20 mouse cellular contexts compared by ENCODE assay signal in the genomic region with DNA sequence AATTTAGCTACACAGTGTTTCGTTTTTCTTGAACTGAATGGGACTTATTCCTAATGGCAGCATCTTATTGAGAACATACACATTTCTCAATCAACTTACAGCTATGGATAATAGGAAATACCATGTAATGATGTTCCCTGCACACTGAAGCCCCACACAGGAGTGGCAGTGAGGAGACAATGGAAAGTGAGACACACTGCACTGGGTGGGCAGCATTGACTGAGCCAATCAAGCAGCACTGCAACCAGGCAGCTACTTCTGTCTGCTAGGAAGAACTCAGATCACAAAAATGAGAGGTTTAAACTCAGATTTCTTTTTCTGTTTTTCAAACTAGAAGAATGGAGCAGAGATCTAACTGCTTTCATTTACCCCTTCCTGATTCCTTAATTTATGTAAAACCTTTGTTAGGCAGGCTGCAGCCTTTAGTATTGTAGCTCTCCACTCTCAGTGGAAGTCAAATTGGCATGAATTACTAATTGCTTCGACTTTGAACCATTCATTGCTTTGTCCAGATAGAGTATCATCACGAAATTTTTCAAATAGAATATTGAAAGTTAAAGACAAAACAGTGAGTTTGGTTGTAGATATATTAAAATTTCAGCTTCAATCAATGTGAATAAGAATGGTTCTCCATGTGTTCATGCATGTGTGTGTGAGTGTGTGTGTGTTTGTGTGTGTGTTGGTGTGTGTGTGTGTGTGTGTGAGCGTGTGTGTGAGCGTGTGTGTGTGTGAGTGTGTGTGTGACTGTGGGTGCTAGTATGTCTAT.
A peak's percentile ranks its signal among the peaks of the same experiment; 100 is the strongest.
DNase-seq lines count a peak whose midpoint lies in the region; ATAC-seq and TF ChIP-seq lines count a peak whose summit lies in the region.
"Had no signal": no experiment of that assay in that cellular context is flagged by ENCODE, and none has a peak within 500 bp of the region (broad histone marks: within the 10 kb centered on the region; RNA-seq: fewer than 3 reads in every experiment).

No protein-coding gene starts in this region.

- H3K4me3 ChIP-seq in hindbrain, embryonic 13.5 days: no peak overlapping the region
- H3K4me3 ChIP-seq in hindbrain, postnatal 0 days (ENCODE audit: low read length): no peak overlapping the region
- H3K4me3 ChIP-seq in forebrain, embryonic 10.5 days: no peak overlapping the region
- H3K4me3 ChIP-seq in forebrain, embryonic 16.5 days (replicated peaks; ENCODE audit: low read length): no peak overlapping the region
- no peak overlapping the region for H3K4me3 ChIP-seq in midbrain, embryonic 14.5 days (replicated peaks; ENCODE audit: low read depth, low read length)
- no peak overlapping the region for H3K4me3 ChIP-seq in kidney, embryonic 16.5 days (ENCODE audit: low read length)
- H3K4me3 ChIP-seq: embryonic facial prominence, embryonic 15.5 days; kidney, embryonic 15.5 days; limb, embryonic 15.5 days; megakaryocyte, embryonic 14.5 days; myocyte had no signal

- 0 out of 2 replicates have a peak overlapping the region, but pooled peaks have one; percentile 32 for H3K27ac ChIP-seq in hindbrain, embryonic 13.5 days
- H3K27ac ChIP-seq in hindbrain, postnatal 0 days: no peak overlapping the region
- peak overlapping the region; percentile 62; the same call in 1 of the 2 replicates for H3K27ac ChIP-seq in forebrain, embryonic 10.5 days
- no peak overlapping the region for H3K27ac ChIP-seq in forebrain, embryonic 16.5 days (ENCODE audit: low read length)
- H3K27ac ChIP-seq in midbrain, embryonic 14.5 days (replicated peaks; ENCODE audit: low read depth, low read length): 0 out of 2 replicates have a peak overlapping the region, but pooled peaks have one; percentile 38
- no peak overlapping the region for H3K27ac ChIP-seq in kidney, embryonic 16.5 days (ENCODE audit: low read length)
- H3K27ac ChIP-seq: embryonic facial prominence, embryonic 15.5 days; kidney, embryonic 15.5 days; limb, embryonic 15.5 days had no signal

- no peak for ATAC-seq in hindbrain, embryonic 13.5 days (ENCODE audit: low FRiP score)
- no peak for ATAC-seq in hindbrain, postnatal 0 days
- peak; percentile 79 for ATAC-seq in forebrain, embryonic 16.5 days
- ATAC-seq in midbrain, embryonic 14.5 days (ENCODE audit: low FRiP score, low TSS enrichment): 0 out of 2 replicates have a peak, but pooled peaks have one; percentile 27
- no peak for ATAC-seq in kidney, embryonic 16.5 days (ENCODE audit: low FRiP score, low TSS enrichment)
- ATAC-seq: intestine, postnatal 0 days; liver, postnatal 0 days had no signal

- H3K36me3 ChIP-seq in hindbrain, embryonic 13.5 days: no peaks in the 10 kb centered on the region
- H3K36me3 ChIP-seq in hindbrain, postnatal 0 days (ENCODE audit: insufficient read depth, low read length): no peaks in the 10 kb centered on the region
- no peaks in the 10 kb centered on the region for H3K36me3 ChIP-seq in forebrain, embryonic 10.5 days (replicated peaks)
- no peaks in the 10 kb centered on the region for H3K36me3 ChIP-seq in forebrain, embryonic 16.5 days (ENCODE audit: control insufficient read depth, insufficient read depth)
- H3K36me3 ChIP-seq in midbrain, embryonic 14.5 days (ENCODE audit: control insufficient read depth, insufficient read depth, low read length): no peaks in the 10 kb centered on the region
- H3K36me3 ChIP-seq in kidney, embryonic 16.5 days (ENCODE audit: insufficient read depth, low read length): no peaks in the 10 kb centered on the region
- H3K36me3 ChIP-seq: embryonic facial prominence, embryonic 15.5 days; kidney, embryonic 15.5 days; limb, embryonic 15.5 days had no signal

- H3K9ac ChIP-seq in hindbrain, embryonic 13.5 days: no peak overlapping the region
- no peak overlapping the region for H3K9ac ChIP-seq in hindbrain, postnatal 0 days (replicated peaks; ENCODE audit: low read length)
- H3K9ac ChIP-seq in forebrain, embryonic 16.5 days (replicated peaks; ENCODE audit: low read depth, low read length): no peak overlapping the region
- H3K9ac ChIP-seq in midbrain, embryonic 14.5 days (replicated peaks; ENCODE audit: low read length): no peak overlapping the region
- no peak overlapping the region for H3K9ac ChIP-seq in kidney, embryonic 16.5 days (replicated peaks; ENCODE audit: low read length)
- H3K9ac ChIP-seq: embryonic facial prominence, embryonic 15.5 days; kidney, embryonic 15.5 days; limb, embryonic 15.5 days; liver, postnatal 0 days had no signal

- no peak overlapping the region for H3K4me2 ChIP-seq in hindbrain, embryonic 13.5 days
- H3K4me2 ChIP-seq in hindbrain, postnatal 0 days (ENCODE audit: low read depth, low read length): no peak overlapping the region
- no peak overlapping the region for H3K4me2 ChIP-seq in forebrain, embryonic 16.5 days (ENCODE audit: low read length)
- no peak overlapping the region for H3K4me2 ChIP-seq in midbrain, embryonic 14.5 days (ENCODE audit: low read length)
- H3K4me2 ChIP-seq in kidney, embryonic 16.5 days (replicated peaks; ENCODE audit: low read depth, low read length): no peak overlapping the region
- H3K4me2 ChIP-seq: embryonic facial prominence, embryonic 15.5 days; kidney, embryonic 15.5 days; limb, embryonic 15.5 days had no signal

- DNase-seq in hindbrain, postnatal 0 days (ENCODE audit: low spot score): no peak
- DNase-seq in forebrain, embryonic 10.5 days (ENCODE audit: extremely low spot score, low spot score): no peak
- DNase-seq in midbrain, embryonic 14.5 days: no peak
- no peak for DNase-seq in urinary bladder, adult 2 months (ENCODE audit: low spot score)
- DNase-seq in layer of hippocampus, postnatal 10 days (ENCODE audit: low spot score in 2 of 2): no peak
- DNase-seq: adrenal gland, adult 8-10 months; cerebellum, postnatal 14 days; layer of hippocampus, postnatal 36 days; liver, postnatal 0 days; lung, postnatal 10 days; thymus, postnatal 25 days had no signal

- H3K9me3 ChIP-seq in hindbrain, embryonic 13.5 days: no peaks in the 10 kb centered on the region
- H3K9me3 ChIP-seq in hindbrain, postnatal 0 days (ENCODE audit: low read length): no peaks in the 10 kb centered on the region
- H3K9me3 ChIP-seq in forebrain, embryonic 10.5 days: no peaks in the 10 kb centered on the region
- H3K9me3 ChIP-seq in forebrain, embryonic 16.5 days (ENCODE audit: control insufficient read depth, low read length): no peaks in the 10 kb centered on the region
- no peaks in the 10 kb centered on the region for H3K9me3 ChIP-seq in midbrain, embryonic 14.5 days (ENCODE audit: control insufficient read depth, low read length)
- H3K9me3 ChIP-seq in kidney, embryonic 16.5 days (ENCODE audit: low read length): no peaks in the 10 kb centered on the region
- H3K9me3 ChIP-seq: embryonic facial prominence, embryonic 15.5 days; kidney, embryonic 15.5 days; limb, embryonic 15.5 days had no signal

- peaks cover 4% of the 10 kb centered on the region; the same call in 1 of the 2 replicates for H3K4me1 ChIP-seq in hindbrain, embryonic 13.5 days (replicated peaks)
- no peaks in the 10 kb centered on the region for H3K4me1 ChIP-seq in hindbrain, postnatal 0 days (ENCODE audit: insufficient read depth, low read length)
- peaks cover 29% of the 10 kb centered on the region for H3K4me1 ChIP-seq in forebrain, embryonic 10.5 days
- no peaks in the 10 kb centered on the region; the same call in 1 of the 2 replicates for H3K4me1 ChIP-seq in forebrain, embryonic 16.5 days (replicated peaks; ENCODE audit: control insufficient read depth, insufficient read depth, low read length)
- 0 out of 2 replicates have a peak, but pooled peaks cover 4% of the 10 kb centered on the region for H3K4me1 ChIP-seq in midbrain, embryonic 14.5 days (ENCODE audit: control insufficient read depth, insufficient read depth, low read length)
- H3K4me1 ChIP-seq in kidney, embryonic 16.5 days (ENCODE audit: insufficient read depth, low read length): no peaks in the 10 kb centered on the region
- H3K4me1 ChIP-seq: kidney, embryonic 15.5 days; megakaryocyte, embryonic 14.5 days had no signal

- no peaks in the 10 kb centered on the region for H3K27me3 ChIP-seq in hindbrain, embryonic 13.5 days
- H3K27me3 ChIP-seq in hindbrain, postnatal 0 days (ENCODE audit: insufficient read depth, low read length): no peaks in the 10 kb centered on the region
- H3K27me3 ChIP-seq in forebrain, embryonic 10.5 days (ENCODE audit: poor library complexity, severe bottlenecking): peaks cover 10% of the 10 kb centered on the region; the same call in 1 of the 2 replicates
- H3K27me3 ChIP-seq in forebrain, embryonic 16.5 days (replicated peaks; ENCODE audit: control insufficient read depth, insufficient read depth, low read length): no peaks in the 10 kb centered on the region
- no peaks in the 10 kb centered on the region for H3K27me3 ChIP-seq in midbrain, embryonic 14.5 days (ENCODE audit: control insufficient read depth, insufficient read depth, low read length)
- H3K27me3 ChIP-seq in kidney, embryonic 16.5 days (ENCODE audit: insufficient read depth, low read length): no peaks in the 10 kb centered on the region
- H3K27me3 ChIP-seq: embryonic facial prominence, embryonic 15.5 days; kidney, embryonic 15.5 days; limb, embryonic 15.5 days; megakaryocyte, embryonic 14.5 days had no signal

- no peak for TF ChIP-seq CTCF in hindbrain, postnatal 0 days (IDR thresholded peaks at IDR 0.05; ENCODE audit: low read depth)

- WGBS in hindbrain, embryonic 13.5 days: 61% methylated on average over 5 of the region's 5 CpGs
- WGBS in hindbrain, postnatal 0 days: 54% methylated on average over 5 of the region's 5 CpGs
- WGBS in forebrain, embryonic 10.5 days: 77% methylated on average over 5 of the region's 5 CpGs
- 44% methylated on average over 5 of the region's 5 CpGs for WGBS in forebrain, embryonic 16.5 days
- WGBS in midbrain, embryonic 14.5 days: 57% methylated on average over 5 of the region's 5 CpGs
- 74% methylated on average over 5 of the region's 5 CpGs for WGBS in kidney, embryonic 16.5 days

Comparison
In these comparisons a context has a peak if more than half of its experiments do, and no peak if none do; other contexts are left out.
1. H3K27ac ChIP-seq: peak in hindbrain, embryonic 13.5 days (single experiment), forebrain, embryonic 10.5 days (single experiment) and midbrain, embryonic 14.5 days (single experiment); none in hindbrain, postnatal 0 days (single experiment), forebrain, embryonic 16.5 days (single experiment) and kidney, embryonic 16.5 days (single experiment).
2. ATAC-seq: peak in forebrain, embryonic 16.5 days (single experiment) and midbrain, embryonic 14.5 days (single experiment); none in hindbrain, embryonic 13.5 days (single experiment), hindbrain, postnatal 0 days (single experiment) and kidney, embryonic 16.5 days (single experiment).